9 mouse cellular contexts compared by ENCODE assay signal in the genomic region with DNA sequence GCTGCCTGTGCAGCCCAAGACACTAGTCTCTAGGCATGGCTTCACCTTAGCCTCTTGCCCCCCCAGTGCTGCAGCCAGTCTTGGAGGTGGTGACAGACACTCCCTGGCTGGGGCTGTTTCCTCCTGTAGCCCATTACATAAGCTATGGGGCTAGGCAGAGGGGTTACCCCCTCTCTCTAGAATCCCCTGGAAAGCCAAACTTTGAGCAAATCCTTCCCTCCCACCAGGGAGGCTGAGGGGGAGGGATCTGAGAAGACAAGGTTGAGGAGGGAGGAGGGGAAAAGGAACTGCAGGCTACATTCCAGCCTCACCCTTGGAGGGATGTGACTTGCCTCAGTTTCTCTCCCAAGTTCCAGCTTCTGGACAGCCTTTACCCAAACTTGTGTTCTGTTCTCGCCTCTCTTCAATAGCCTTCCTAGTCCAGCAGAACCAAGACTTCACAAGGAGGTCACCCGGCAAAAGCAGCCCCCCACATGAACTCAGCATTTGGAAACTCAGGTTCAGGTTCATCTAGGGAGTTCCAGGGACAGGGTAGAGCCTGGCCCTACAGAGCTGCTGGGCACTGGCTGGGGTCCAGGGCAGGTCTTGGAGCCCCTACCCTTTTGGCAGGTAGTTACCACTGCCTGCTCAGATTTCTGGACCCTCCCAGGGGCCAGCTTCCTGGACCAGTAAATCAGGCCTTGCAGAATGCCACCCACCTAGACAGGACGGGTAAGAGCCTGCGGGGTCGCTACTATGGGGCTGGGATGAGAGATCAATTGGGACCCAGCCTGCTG. TPM values are rescaled to one million over a fixed set of nuclear protein-coding genes. Genes with fewer than 3 reads are reported as not detected.
DNase-seq lines count a peak whose midpoint lies in the region; ATAC-seq and TF ChIP-seq lines count a peak whose summit lies in the region.
"Had no signal": no experiment of that assay in that cellular context is flagged by ENCODE, and none has a peak within 500 bp of the region (broad histone marks: within the 10 kb centered on the region; RNA-seq: fewer than 3 reads in every experiment).

No protein-coding gene starts in this region.

- peak; percentile 22; the same call in 1 of the 2 replicates for TF ChIP-seq POLR2A in cerebellum, adult 2 months (IDR thresholded peaks at IDR 0.05; ENCODE audit: borderline replicate concordance, insufficient read depth, low read length)

- 10% methylated on average over 5 of the region's 5 CpGs for WGBS in cerebellum, adult 2 months
- WGBS in forebrain, embryonic 15.5 days, result 15% methylated on average over 5 of the region's 5 CpGs
- WGBS in limb, embryonic 15.5 days, result 9% methylated on average over 5 of the region's 5 CpGs

- peak overlapping the region; percentile 67 for H3K4me2 ChIP-seq in forebrain, embryonic 15.5 days (replicated peaks)
- peak overlapping the region; percentile 44; the same call in 1 of the 2 replicates for H3K4me2 ChIP-seq in limb, embryonic 15.5 days

- peaks cover 26% of the 10 kb centered on the region for H3K4me1 ChIP-seq in cerebellum, adult 2 months (ENCODE audit: control insufficient read depth, insufficient read depth, low read length)
- peaks cover 42% of the 10 kb centered on the region for H3K4me1 ChIP-seq in forebrain, embryonic 15.5 days
- peaks cover 20% of the 10 kb centered on the region for H3K4me1 ChIP-seq in limb, embryonic 15.5 days

- H3K27me3 ChIP-seq in cerebellum, adult 2 months (ENCODE audit: control insufficient read depth, insufficient read depth, low read length), result no peaks in the 10 kb centered on the region
- H3K27me3 ChIP-seq in forebrain, embryonic 15.5 days, result no peaks in the 10 kb centered on the region
- peaks cover 71% of the 10 kb centered on the region for H3K27me3 ChIP-seq in limb, embryonic 15.5 days

- no peaks in the 10 kb centered on the region for H3K9me3 ChIP-seq in forebrain, embryonic 15.5 days
- no peaks in the 10 kb centered on the region for H3K9me3 ChIP-seq in limb, embryonic 15.5 days

- peak overlapping the region; percentile 69 for H3K9ac ChIP-seq in forebrain, embryonic 15.5 days (replicated peaks)
- H3K9ac ChIP-seq in limb, embryonic 15.5 days, result no peak overlapping the region

- no peak for TF ChIP-seq CTCF in cerebellum, adult 2 months (IDR thresholded peaks at IDR 0.05; ENCODE audit: borderline replicate concordance, insufficient read depth, low read depth, low read length)

- H3K36me3 ChIP-seq in forebrain, embryonic 15.5 days, result no peaks in the 10 kb centered on the region
- H3K36me3 ChIP-seq in limb, embryonic 15.5 days, result no peaks in the 10 kb centered on the region

- peak; percentile 55 to 62 for DNase-seq in cerebellum, adult 2 months
- DNase-seq in cerebellum, postnatal 4 days (ENCODE audit: low spot score in 2 of 2), result no peak
- peak; percentile 42 for DNase-seq in R1 (ENCODE audit: low read depth, low spot score)
- DNase-seq in embryo, embryonic 11 days, result no peak
- DNase-seq in spleen, adult 12 weeks (ENCODE audit: low spot score), result no peak
- no peak for DNase-seq in spleen, postnatal 14 days (ENCODE audit: low spot score in 2 of 2)
- DNase-seq: heart, postnatal 4 days had no signal

- peak; percentile 26 for ATAC-seq in forebrain, embryonic 15.5 days (replicated peaks)
- ATAC-seq in limb, embryonic 15.5 days (ENCODE audit: insufficient number of reproducible peaks, low FRiP score, low TSS enrichment, low read depth), result no peak

- H3K4me3 ChIP-seq in cerebellum, adult 2 months (replicated peaks; ENCODE audit: insufficient read depth, low read depth, low read length), result peak overlapping the region; percentile 99
- H3K4me3 ChIP-seq in forebrain, embryonic 15.5 days, result peak overlapping the region; percentile 51
- H3K4me3 ChIP-seq in limb, embryonic 15.5 days, result no peak overlapping the region

- peak overlapping the region; percentile 92 for H3K27ac ChIP-seq in cerebellum, adult 2 months (ENCODE audit: insufficient read depth, low read length)
- peak overlapping the region; percentile 89 for H3K27ac ChIP-seq in forebrain, embryonic 15.5 days (replicated peaks)
- H3K27ac ChIP-seq in limb, embryonic 15.5 days, result no peak overlapping the region

RNA-seq across cellular contexts. Expression of gene Cntn2, which starts 1.0 kb away (rescaled TPM):
- polyA plus RNA-seq in cerebellum, adult 2 months (2012; rRNA removed), result 165 and 168 TPM in 2 replicates
- polyA plus RNA-seq in forebrain, embryonic 15.5 days (2015; fragmentation: Nextera tagmentation; extraction: Ambion mirVana), result 117 and 137 TPM in 2 replicates
- 0.20 and 0.35 TPM in 2 replicates for polyA plus RNA-seq in limb, embryonic 15.5 days (2015; fragmentation: Nextera tagmentation; extraction: Ambion mirVana)

RNA-seq across cellular contexts. Expression of gene Tmem81, which starts 36.0 kb away (rescaled TPM):
- 5.3 and 6.1 TPM in 2 replicates for polyA plus RNA-seq in cerebellum, adult 2 months (2012; rRNA removed)
- 1.3 and 1.5 TPM in 2 replicates for polyA plus RNA-seq in forebrain, embryonic 15.5 days (2015; fragmentation: Nextera tagmentation; extraction: Ambion mirVana)
- 1.3 TPM in 2 replicates for polyA plus RNA-seq in limb, embryonic 15.5 days (2015; fragmentation: Nextera tagmentation; extraction: Ambion mirVana)

Comparison
In these comparisons a context has a peak if more than half of its experiments do, and no peak if none do; other contexts are left out.
1. DNase-seq: peak in cerebellum, adult 2 months (2 of 2) and R1 (single experiment); none in cerebellum, postnatal 4 days (0 of 2), embryo, embryonic 11 days (single experiment), spleen, adult 12 weeks (single experiment) and spleen, postnatal 14 days (0 of 2).
2. RNA of gene Cntn2, which starts 1.0 kb away (polyA plus RNA-seq): 165 to 168 TPM in cerebellum, adult 2 months and 117 to 137 TPM in forebrain, embryonic 15.5 days; 0.20 to 0.35 TPM in limb, embryonic 15.5 days; every median in the first group is over 10 times any median in the second.